Mouse (Mus musculus): ENCODE results near the gene Klhl41. TPM values are rescaled to one million over a fixed set of nuclear protein-coding genes. Genes with fewer than 3 reads are reported as not detected.
A peak's percentile ranks its signal among the peaks of the same experiment; 100 is the strongest.
"Not testable (repeated sequence)": the region's sequence is repeated elsewhere in the genome, so short reads cannot be mapped to it uniquely, and the experiment has no call there.

Klhl41 gene
- total RNA-seq (2021): 10 to 100 TPM; 69.8 to 78.5 TPM

GRCm38 (mm10) chr2:69669853-69670252 lies at the start of gene Klhl41:
Gene Klhl41, plus strand, starts transcription at chr2:69670120.
- no peak for DNase-seq (ENCODE audit: low spot score)

GRCm38 (mm10) chr2:69629215-69629614 lies 40.7 kb upstream of the Klhl41 start:
- intact Hi-C loops (cut with DNase I): no loop called here
- no peak for DNase-seq (ENCODE audit: low spot score)

More at GRCm38 (mm10) chr2:69669853-69670252, at the start of gene Klhl41:
- intact Hi-C loops (cut with DNase I): no loop called here

- intact Hi-C loops (cut with DNase I): loop anchor here (10.0 kb wide), 1 partner anchor 235 kb away; the partner anchor contains the start of gene Ssb
- no peak for DNase-seq (ENCODE audit: low spot score)
Measured at GRCm38 (mm10) chr2:69629914-69630313, 40.0 kb upstream of the Klhl41 start.

- intact Hi-C loops (cut with DNase I): loop anchor here (10.0 kb wide), 1 partner anchor 234 kb away; the partner anchor contains the start of gene Ssb
Measured at GRCm38 (mm10) chr2:69630792-69631191, 39.1 kb upstream of the Klhl41 start.

GRCm38 (mm10) chr2:69631449-69631848 lies 38.5 kb upstream of the Klhl41 start:
- DNase-seq (ENCODE audit: low spot score): no peak
- intact Hi-C loops (cut with DNase I): loop anchor here (10.0 kb wide), 1 partner anchor 233 kb away; the partner anchor contains the start of gene Ssb

More at GRCm38 (mm10) chr2:69630792-69631191, 39.1 kb upstream of the Klhl41 start:
- no peak for DNase-seq (ENCODE audit: low spot score)

GRCm38 (mm10) chr2:69635064-69635701 lies 34.7 kb upstream of the Klhl41 start:
- no peak for DNase-seq (ENCODE audit: low spot score)
- intact Hi-C loops (cut with DNase I): loop anchor here (2.0 to 10.0 kb wide), 4 partner anchors 142 to 320 kb away; partner anchors contain the start of gene Ssb

GRCm38 (mm10) chr2:69635807-69636206 lies 34.1 kb upstream of the Klhl41 start:
- intact Hi-C loops (cut with DNase I): loop anchor here (2.0 to 10.0 kb wide), 4 partner anchors 141 to 319 kb away; partner anchors contain the start of gene Ssb

GRCm38 (mm10) chr2:69637989-69638388 lies 31.9 kb upstream of the Klhl41 start:
- intact Hi-C loops (cut with DNase I): loop anchor here (5.0 to 10.0 kb wide), 3 partner anchors 139 to 227 kb away; partner anchors contain the start of gene Ssb
- DNase-seq (ENCODE audit: low spot score): not testable (repeated sequence)

More at GRCm38 (mm10) chr2:69635807-69636206, 34.1 kb upstream of the Klhl41 start:
- no peak for DNase-seq (ENCODE audit: low spot score)

GRCm38 (mm10) chr2:69640100-69640499 lies 29.8 kb upstream of the Klhl41 start:
- DNase-seq (ENCODE audit: low spot score): no peak
- intact Hi-C loops (cut with DNase I): no loop called here

- intact Hi-C loops (cut with DNase I): loop anchor here (5.0 kb wide), 1 partner anchor 77 kb away; the partner anchor contains the start of gene Ppig
- DNase-seq (ENCODE audit: low spot score): no peak
Measured at GRCm38 (mm10) chr2:69644968-69645617, 24.8 kb upstream of the Klhl41 start.

GRCm38 (mm10) chr2:69646726-69647490 lies 23.0 kb upstream of the Klhl41 start, which contains the start of gene Bbs5:
Gene Bbs5, plus strand, starts transcription at chr2:69647171.
- peak; percentile 80 for DNase-seq (ENCODE audit: low spot score)
- intact Hi-C loops (cut with DNase I): loop anchor here (5.0 kb wide), 1 partner anchor 75 kb away; the partner anchor contains the start of gene Ppig

GRCm38 (mm10) chr2:69649716-69650115 lies 20.2 kb upstream of the Klhl41 start:
- DNase-seq (ENCODE audit: low spot score): no peak
- intact Hi-C loops (cut with DNase I): loop anchor here (5.0 kb wide), 1 partner anchor 73 kb away; the partner anchor contains the start of gene Ppig

GRCm38 (mm10) chr2:69659326-69659725 lies 10.6 kb upstream of the Klhl41 start:
- intact Hi-C loops (cut with DNase I): no loop called here
- DNase-seq (ENCODE audit: low spot score): no peak

- DNase-seq (ENCODE audit: low spot score): no peak
- intact Hi-C loops (cut with DNase I): no loop called here
Measured at GRCm38 (mm10) chr2:69663827-69664476, 6.0 kb upstream of the Klhl41 start.

- no peak for DNase-seq (ENCODE audit: low spot score)
- intact Hi-C loops (cut with DNase I): no loop called here
Measured at GRCm38 (mm10) chr2:69667656-69668055, 2.3 kb upstream of the Klhl41 start.

GRCm38 (mm10) chr2:69668414-69668813 lies 1.5 kb upstream of the Klhl41 start:
- intact Hi-C loops (cut with DNase I): no loop called here
- no peak for DNase-seq (ENCODE audit: low spot score)

GRCm38 (mm10) chr2:69673723-69674122 lies 3.8 kb downstream of the Klhl41 start:
- DNase-seq (ENCODE audit: low spot score): no peak
- intact Hi-C loops (cut with DNase I): no loop called here

- DNase-seq (ENCODE audit: low spot score): no peak
- intact Hi-C loops (cut with DNase I): no loop called here
Measured at GRCm38 (mm10) chr2:69675266-69675665, 5.3 kb downstream of the Klhl41 start.

- intact Hi-C loops (cut with DNase I): no loop called here
- no peak for DNase-seq (ENCODE audit: low spot score)
Measured at GRCm38 (mm10) chr2:69676713-69677112, 6.8 kb downstream of the Klhl41 start.
